Mouse (Mus musculus) stomach, postnatal 0 days (tissue): ENCODE results near the gene Fbrsl1. TPM values are rescaled to one million over a fixed set of nuclear protein-coding genes. Genes with fewer than 3 reads are reported as not detected.

ENCODE experiments used
- ATAC-seq: fragments of 200-750 bp; cut with Nextera tagmentation; 2 replicates; pipeline ENCODE4 v1.8.0; 2017; ENCODE audit not compliant: low FRiP score, low TSS enrichment
- DNase-seq: peaks from one replicate; pipeline ENCODE4 v3.0.0-alpha.2; 2016; ENCODE audit warnings: low spot score
- H3K27ac ChIP-seq: fragments of 300-500 bp; sonication (generic); replicated peaks from 2 replicates; pipeline ENCODE4 v1.5.1; 2014; ENCODE audit warnings: mild to moderate bottlenecking, control low read depth
- H3K27me3 ChIP-seq: fragments of 300-500 bp; sonication (generic); 2 replicates; pipeline ENCODE4 v1.6.1; 2014; ENCODE audit warnings: low read length; ENCODE audit not compliant: control insufficient read depth, insufficient read depth
- H3K36me3 ChIP-seq: fragments of 300-500 bp; sonication (generic); 2 replicates; pipeline ENCODE4 v1.6.1; 2014; ENCODE audit warnings: low read length, mixed read lengths; ENCODE audit not compliant: control insufficient read depth, insufficient read depth
- H3K4me1 ChIP-seq: fragments of 300-500 bp; sonication (generic); replicated peaks from 2 replicates; pipeline ENCODE4 v1.6.1; 2014; ENCODE audit warnings: antibody characterized with exemption; ENCODE audit not compliant: control insufficient read depth, insufficient read depth
- H3K4me2 ChIP-seq: fragments of 300-500 bp; sonication (generic); replicated peaks from 2 replicates; pipeline ENCODE4 v1.6.1; 2014; ENCODE audit warnings: low read depth, mild to moderate bottlenecking, control low read depth, moderate library complexity
- H3K4me3 ChIP-seq: fragments of 300-500 bp; sonication (generic); 2 replicates; pipeline ENCODE4 v1.5.1; 2014; ENCODE audit warnings: low read depth, low read length, control low read depth
- H3K9ac ChIP-seq: fragments of 300-500 bp; sonication (generic); 2 replicates; pipeline ENCODE4 v1.6.1; 2014; ENCODE audit warnings: mild to moderate bottlenecking, low read length, control low read depth, mixed read lengths
- H3K9me3 ChIP-seq: fragments of 300-500 bp; sonication (generic); 2 replicates; pipeline ENCODE4 v1.6.1; 2016; ENCODE audit warnings: low read length; ENCODE audit not compliant: control insufficient read depth
- CTCF ChIP-seq: IDR thresholded peaks from 2 replicates; pipeline ENCODE4 v1.5.1; 2016; ENCODE audit warnings: antibody characterized with exemption, low read depth, mild to moderate bottlenecking, moderate library complexity
- EP300 ChIP-seq: optimal IDR thresholded peaks from 2 replicates; pipeline ENCODE3; 2016; ENCODE audit warnings: antibody characterized with exemption
- WGBS: fragments of 180-500 bp; shearing (Covaris S2); extraction: QIAGEN DNeasy Blood & Tissue Kit; methylation state at CpG from one replicate; pipeline ENCODE4 v1.1.7; 2014; 5-methylcytosine and 5-hydroxymethylcytosine counted together
- polyA plus RNA-seq: library from polyadenylated mRNA; unstranded; fragments of >200 nt; fragmentation: Nextera tagmentation; extraction: Ambion mirVana; gene quantifications from 2 replicates; pipeline ENCODE4 v1.2.1, GENCODE M21; 2015

The Fbrsl1 gene
- polyA plus RNA-seq, 1 experiment from 2014 or later = 6.2 TPM

DNA sequence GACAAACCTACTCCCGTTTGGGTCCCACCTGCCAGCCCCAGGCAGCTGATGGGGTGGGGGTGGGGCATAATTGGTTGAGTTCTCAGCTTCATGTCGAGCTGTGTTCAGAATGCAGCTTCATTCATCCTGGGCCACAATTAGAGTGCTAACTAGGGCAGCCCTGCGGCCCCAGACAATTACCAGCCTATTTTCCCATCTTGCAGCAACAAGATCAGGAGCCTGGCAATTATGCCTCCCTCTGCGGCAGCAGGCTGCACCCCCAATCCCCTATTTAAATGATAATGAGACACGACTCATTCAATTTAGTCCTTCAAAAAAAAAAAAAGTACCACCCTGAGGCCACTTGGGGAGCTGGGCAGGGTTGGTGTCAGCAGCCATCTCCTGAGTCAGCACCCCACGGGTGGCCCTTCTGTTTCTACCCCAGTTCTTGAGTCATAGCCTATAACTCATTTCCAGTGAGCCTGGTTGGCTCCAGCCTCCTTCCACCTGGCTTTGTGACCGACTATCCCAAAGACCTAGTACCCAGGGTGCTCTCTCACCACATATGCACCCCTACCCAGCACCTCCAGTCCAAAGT is 31.4 kb downstream of the Fbrsl1 start:
- Histone ChIP-seq H3K27me3 (no peaks in the 10 kb centered on the region), H3K4me1 (no peaks in the 10 kb centered on the region), H3K36me3 (no peaks in the 10 kb centered on the region), H3K27ac (no peak overlapping the region), H3K4me2 (no peak overlapping the region), H3K9me3 (no peaks in the 10 kb centered on the region), H3K9ac (no peak overlapping the region), H3K4me3 (no peak overlapping the region)
- WGBS = 32% methylated on average over 7 of the region's 7 CpGs
- DNase-seq (no peak), ATAC-seq (peak; percentile 29; the same call in 1 of the 2 replicates)
- TF ChIP-seq EP300 (no peak), CTCF (no peak)

- Histone ChIP-seq H3K9me3 (no peaks in the 10 kb centered on the region), H3K36me3 (peaks cover 2% of the 10 kb centered on the region; the same call in 1 of the 2 replicates), H3K9ac (no peak overlapping the region), H3K4me3 (no peak overlapping the region), H3K27me3 (no peaks in the 10 kb centered on the region), H3K27ac (no peak overlapping the region), H3K4me2 (no peak overlapping the region), H3K4me1 (no peaks in the 10 kb centered on the region)
- no peak for DNase-seq
- no peak for TF ChIP-seq CTCF
- no peak for TF ChIP-seq EP300
- no peak for ATAC-seq
- 64% methylated on average over 12 of the region's 13 CpGs for WGBS
Observed at GRCm38 (mm10) chr5:110415806-110416700, 32.2 kb downstream of the Fbrsl1 start.

- no peak for TF ChIP-seq CTCF
- TF ChIP-seq EP300 = no peak
- Histone ChIP-seq H3K9ac (no peak overlapping the region), H3K27me3 (no peaks in the 10 kb centered on the region), H3K4me2 (no peak overlapping the region), H3K9me3 (no peaks in the 10 kb centered on the region), H3K27ac (no peak overlapping the region), H3K4me3 (no peak overlapping the region), H3K36me3 (peaks cover 2% of the 10 kb centered on the region; the same call in 1 of the 2 replicates), H3K4me1 (no peaks in the 10 kb centered on the region)
- ATAC-seq (no peak), DNase-seq (no peak)
- WGBS = 55% methylated on average over 5 of the region's 5 CpGs
Observed at GRCm38 (mm10) chr5:110415022-110415421, 33.3 kb downstream of the Fbrsl1 start.

DNA sequence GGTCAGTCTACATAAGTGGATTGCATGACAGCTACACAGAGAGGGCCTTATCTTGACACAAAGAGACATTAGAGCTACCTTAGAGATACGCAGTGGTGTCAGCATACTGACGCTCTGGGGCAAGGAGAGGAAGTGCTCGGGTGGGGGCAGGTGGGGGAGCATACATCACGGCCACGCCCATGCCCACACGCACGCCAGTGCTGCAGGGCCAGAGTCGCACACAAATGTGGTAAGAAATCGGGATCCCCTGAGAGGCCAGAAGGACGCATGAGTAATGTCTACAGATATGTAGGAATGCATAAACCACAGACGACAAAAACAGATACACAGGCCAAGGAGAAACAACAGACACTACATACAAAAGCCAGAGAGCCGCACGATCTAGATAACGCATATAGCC is 35.3 kb downstream of the Fbrsl1 start:
- TF ChIP-seq EP300 (no peak), CTCF (no peak)
- DNase-seq = no peak
- H3K4me3 ChIP-seq = no peak overlapping the region
- H3K9me3 ChIP-seq = no peaks in the 10 kb centered on the region
- no peak overlapping the region for H3K9ac ChIP-seq
- no peaks in the 10 kb centered on the region for H3K4me1 ChIP-seq
- 82% methylated on average over 14 of the region's 14 CpGs for WGBS
- no peak overlapping the region for H3K4me2 ChIP-seq
- no peak for ATAC-seq
- peaks cover 2% of the 10 kb centered on the region; the same call in 1 of the 2 replicates for H3K36me3 ChIP-seq
- H3K27ac ChIP-seq = no peak overlapping the region
- H3K27me3 ChIP-seq = no peaks in the 10 kb centered on the region

DNA sequence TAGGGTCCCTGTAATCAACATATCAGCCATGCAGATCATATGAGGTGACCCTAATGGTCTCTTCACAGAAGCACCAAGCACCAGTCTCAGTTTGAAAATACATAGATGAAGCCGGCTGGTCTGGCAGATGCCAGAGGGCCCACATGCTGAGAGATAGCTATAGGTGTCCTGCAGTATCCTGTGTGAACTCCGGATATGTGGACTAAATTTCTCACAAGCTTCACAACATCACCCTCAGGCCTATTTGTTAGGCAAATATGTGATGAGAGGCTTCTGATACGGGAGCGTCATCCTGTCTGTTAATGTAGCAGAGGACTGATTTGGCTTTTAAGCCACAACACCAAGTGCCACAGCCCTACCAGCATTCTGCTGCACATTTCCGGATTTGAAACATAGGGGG is 37.9 kb downstream of the Fbrsl1 start:
- TF ChIP-seq CTCF = no peak
- no peak for TF ChIP-seq EP300
- 83% methylated on average over 5 of the region's 5 CpGs for WGBS
- no peak for ATAC-seq

DNA sequence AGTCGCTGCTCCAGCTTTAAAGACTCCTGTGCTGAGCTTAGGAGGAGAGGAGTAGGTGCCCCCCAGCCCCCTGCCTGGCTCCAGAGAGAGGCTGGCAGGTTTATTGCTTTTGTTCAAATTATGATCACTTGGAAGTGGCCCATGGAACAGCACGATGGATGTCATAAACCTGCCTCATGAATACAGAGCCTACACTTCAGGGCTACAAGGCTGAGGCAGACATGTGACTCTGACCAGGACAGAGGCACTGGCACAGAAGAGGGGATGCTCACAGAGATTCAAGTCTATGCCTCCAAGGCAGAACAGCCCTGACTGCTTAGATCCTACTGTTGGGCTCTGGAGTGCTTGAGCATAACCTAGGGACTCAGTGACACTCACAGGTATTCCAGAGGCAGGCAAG is 39.3 kb downstream of the Fbrsl1 start:
- H3K4me3 ChIP-seq = no peak overlapping the region
- DNase-seq = no peak
- H3K9ac ChIP-seq = no peak overlapping the region
- peaks cover 2% of the 10 kb centered on the region; the same call in 1 of the 2 replicates for H3K36me3 ChIP-seq
- H3K4me1 ChIP-seq = no peaks in the 10 kb centered on the region; the same call in 1 of the 2 replicates
- no peak overlapping the region for H3K4me2 ChIP-seq
- no peaks in the 10 kb centered on the region for H3K27me3 ChIP-seq
- no peak for ATAC-seq
- TF ChIP-seq CTCF (no peak), EP300 (no peak)
- WGBS = 81% methylated on average over 2 of the region's 2 CpGs
- H3K9me3 ChIP-seq = no peaks in the 10 kb centered on the region
- H3K27ac ChIP-seq = no peak overlapping the region

More for the DNA sequence above, 37.9 kb downstream of the Fbrsl1 start:
- no peaks in the 10 kb centered on the region for H3K9me3 ChIP-seq
- no peak overlapping the region for H3K27ac ChIP-seq
- no peaks in the 10 kb centered on the region for H3K27me3 ChIP-seq
- no peak overlapping the region for H3K9ac ChIP-seq
- no peak overlapping the region for H3K4me3 ChIP-seq
- H3K4me1 ChIP-seq = no peaks in the 10 kb centered on the region; the same call in 1 of the 2 replicates
- no peak for DNase-seq
- no peak overlapping the region for H3K4me2 ChIP-seq
- peaks cover 2% of the 10 kb centered on the region; the same call in 1 of the 2 replicates for H3K36me3 ChIP-seq
